Mouse (Mus musculus) heart, embryonic 16.5 days (tissue): ENCODE measurements at regions not wholly inside any gene's neighbourhood (a gene's known extent, or its start where the extent isn't known, plus 50 kb on each side); places are given as distances from the start of the nearest gene placed in this dataset.

Experiments used
- ATAC-seq: fragments of 200-750 bp; cut with Nextera tagmentation; replicated peaks from 2 replicates; pipeline ENCODE4 v1.8.0; 2017; ENCODE audit warnings: moderate number of reproducible peaks; ENCODE audit not compliant: insufficient read depth, low FRiP score; ENCODE audit errors: extremely low read depth
- H3K27ac ChIP-seq: fragments of 300-500 bp; sonication (generic); 2 replicates; pipeline ENCODE4 v1.5.1; 2014; ENCODE audit warnings: mild to moderate bottlenecking, low read length, control low read depth, moderate library complexity
- H3K27me3 ChIP-seq: fragments of 300-500 bp; sonication (generic); 2 replicates; pipeline ENCODE4 v1.6.1; 2014; ENCODE audit warnings: low read length, mixed read lengths; ENCODE audit not compliant: control insufficient read depth, insufficient read depth
- H3K36me3 ChIP-seq: fragments of 300-500 bp; sonication (generic); 2 replicates; pipeline ENCODE4 v1.6.1; 2014; ENCODE audit not compliant: control insufficient read depth, insufficient read depth
- H3K4me1 ChIP-seq: fragments of 300-500 bp; sonication (generic); 2 replicates; pipeline ENCODE4 v1.6.1; 2014; ENCODE audit warnings: low read length, mixed read lengths; ENCODE audit not compliant: control insufficient read depth, insufficient read depth
- H3K4me2 ChIP-seq: fragments of 300-500 bp; sonication (generic); 2 replicates; pipeline ENCODE4 v1.6.1; 2014; ENCODE audit warnings: low read depth, mild to moderate bottlenecking, control low read depth, low read length
- H3K4me3 ChIP-seq: fragments of 300-500 bp; sonication (generic); 2 replicates; pipeline ENCODE4 v1.5.1; 2014; ENCODE audit warnings: mild to moderate bottlenecking, control low read depth, low read length
- H3K9ac ChIP-seq: fragments of 300-500 bp; sonication (generic); 2 replicates; pipeline ENCODE4 v1.6.1; 2014; ENCODE audit warnings: low read length, control low read depth
- H3K9me3 ChIP-seq: fragments of 300-500 bp; sonication (generic); replicated peaks from 2 replicates; pipeline ENCODE4 v1.6.1; 2016; ENCODE audit warnings: low read length; ENCODE audit not compliant: control insufficient read depth
- WGBS: fragments of 180-500 bp; shearing (Covaris S2); extraction: QIAGEN DNeasy Blood & Tissue Kit; methylation state at CpG from one replicate; pipeline ENCODE4 v1.1.7; 2014; 5-methylcytosine and 5-hydroxymethylcytosine counted together

- no peak for ATAC-seq
- 27% methylated on average over 5 of the region's 5 CpGs for WGBS
These were observed 173.0 kb upstream of the Ado start for GRCm38 (mm10) chr10:67721787-67722186.

GRCm38 (mm10) chr10:67717506-67717905, 168.8 kb upstream of the Ado start:
- 0 out of 2 replicates have a peak, but pooled peaks cover 2% of the 10 kb centered on the region for H3K4me1 ChIP-seq
- WGBS: 75% methylated on average over 7 of the region's 7 CpGs
- no peaks in the 10 kb centered on the region for H3K9me3 ChIP-seq
- no peak overlapping the region for H3K9ac ChIP-seq
- no peak overlapping the region for H3K4me2 ChIP-seq
- no peak overlapping the region for H3K4me3 ChIP-seq
- no peaks in the 10 kb centered on the region for H3K27me3 ChIP-seq
- no peaks in the 10 kb centered on the region for H3K36me3 ChIP-seq
- no peak overlapping the region for H3K27ac ChIP-seq
- no peak for ATAC-seq

More at GRCm38 (mm10) chr10:67721787-67722186, 173.0 kb upstream of the Ado start:
- Histone ChIP-seq H3K9me3 (no peaks in the 10 kb centered on the region), H3K27me3 (no peaks in the 10 kb centered on the region; the same call in 1 of the 2 replicates), H3K9ac (no peak overlapping the region), H3K4me3 (no peak overlapping the region), H3K4me2 (no peak overlapping the region), H3K36me3 (no peaks in the 10 kb centered on the region), H3K4me1 (no peaks in the 10 kb centered on the region), H3K27ac (no peak overlapping the region)

GRCm38 (mm10) chr10:67715046-67715445, 166.3 kb upstream of the Ado start:
- Histone ChIP-seq H3K27ac (no peak overlapping the region), H3K27me3 (no peaks in the 10 kb centered on the region), H3K9me3 (peaks cover 5% of the 10 kb centered on the region; the same call in 1 of the 2 replicates), H3K36me3 (no peaks in the 10 kb centered on the region), H3K4me2 (no peak overlapping the region), H3K4me3 (no peak overlapping the region), H3K9ac (no peak overlapping the region), H3K4me1 (0 out of 2 replicates have a peak, but pooled peaks cover 2% of the 10 kb centered on the region)
- WGBS: 72% methylated on average over 4 of the region's 4 CpGs
- no peak for ATAC-seq

GRCm38 (mm10) chr10:67713098-67713497, 164.3 kb upstream of the Ado start:
- H3K9ac ChIP-seq: no peak overlapping the region
- no peaks in the 10 kb centered on the region for H3K27me3 ChIP-seq
- no peak overlapping the region for H3K4me2 ChIP-seq
- 68% methylated on average over 10 of the region's 10 CpGs for WGBS
- ATAC-seq: no peak
- H3K27ac ChIP-seq: no peak overlapping the region
- H3K36me3 ChIP-seq: no peaks in the 10 kb centered on the region
- no peak overlapping the region for H3K4me3 ChIP-seq
- 0 out of 2 replicates have a peak, but pooled peaks cover 2% of the 10 kb centered on the region for H3K4me1 ChIP-seq
- peaks cover 5% of the 10 kb centered on the region; the same call in 1 of the 2 replicates for H3K9me3 ChIP-seq

- Histone ChIP-seq H3K4me3 (no peak overlapping the region), H3K4me1 (0 out of 2 replicates have a peak, but pooled peaks cover 2% of the 10 kb centered on the region), H3K4me2 (no peak overlapping the region), H3K9me3 (peaks cover 5% of the 10 kb centered on the region; the same call in 1 of the 2 replicates), H3K27me3 (no peaks in the 10 kb centered on the region), H3K9ac (no peak overlapping the region), H3K36me3 (no peaks in the 10 kb centered on the region), H3K27ac (no peak overlapping the region)
- no peak for ATAC-seq
- WGBS: 48% methylated on average over 6 of the region's 6 CpGs
These were observed 163.9 kb upstream of the Ado start for GRCm38 (mm10) chr10:67712665-67713064.

GRCm38 (mm10) chr10:67711961-67712360, 163.2 kb upstream of the Ado start:
- Histone ChIP-seq H3K27ac (no peak overlapping the region), H3K4me2 (no peak overlapping the region), H3K36me3 (no peaks in the 10 kb centered on the region), H3K4me3 (no peak overlapping the region), H3K9me3 (peaks cover 5% of the 10 kb centered on the region; the same call in 1 of the 2 replicates), H3K4me1 (0 out of 2 replicates have a peak, but pooled peaks cover 2% of the 10 kb centered on the region), H3K27me3 (no peaks in the 10 kb centered on the region), H3K9ac (no peak overlapping the region)
- WGBS: 77% methylated on average over 3 of the region's 3 CpGs
- no peak for ATAC-seq

GRCm38 (mm10) chr10:67706436-67706835, 157.7 kb upstream of the Ado start:
- H3K4me2 ChIP-seq: no peak overlapping the region
- ATAC-seq: no peak
- H3K4me1 ChIP-seq: peaks cover 9% of the 10 kb centered on the region
- H3K27ac ChIP-seq: no peak overlapping the region
- no peaks in the 10 kb centered on the region for H3K27me3 ChIP-seq
- H3K9me3 ChIP-seq: peaks cover under 1% of the 10 kb centered on the region; the same call in 1 of the 2 replicates
- WGBS: 51% methylated on average over 7 of the region's 7 CpGs
- H3K4me3 ChIP-seq: no peak overlapping the region
- no peak overlapping the region for H3K9ac ChIP-seq
- no peaks in the 10 kb centered on the region for H3K36me3 ChIP-seq

- peaks cover 9% of the 10 kb centered on the region for H3K4me1 ChIP-seq
- no peak overlapping the region for H3K4me2 ChIP-seq
- no peak overlapping the region for H3K27ac ChIP-seq
- no peak overlapping the region for H3K9ac ChIP-seq
- H3K36me3 ChIP-seq: no peaks in the 10 kb centered on the region
- ATAC-seq: peak; percentile 77
- no peaks in the 10 kb centered on the region for H3K27me3 ChIP-seq
- H3K9me3 ChIP-seq: no peaks in the 10 kb centered on the region
- 41% methylated on average over 9 of the region's 9 CpGs for WGBS
- no peak overlapping the region for H3K4me3 ChIP-seq
These were observed 154.2 kb upstream of the Ado start for GRCm38 (mm10) chr10:67702783-67703455.

- Histone ChIP-seq H3K27ac (no peak overlapping the region), H3K4me2 (peak overlapping the region; percentile 31), H3K36me3 (no peaks in the 10 kb centered on the region), H3K4me3 (no peak overlapping the region), H3K9ac (no peak overlapping the region), H3K9me3 (no peaks in the 10 kb centered on the region), H3K27me3 (no peaks in the 10 kb centered on the region), H3K4me1 (peaks cover 8% of the 10 kb centered on the region)
- WGBS: 44% methylated on average over 16 of the region's 16 CpGs
- no peak for ATAC-seq
These were observed 148.8 kb upstream of the Ado start for GRCm38 (mm10) chr10:67697401-67698195.
